Mouse (Mus musculus) ES-E14 (cell line): Measurements from ENCODE around the gene Eepd1.

Experiments used
- CHD2 ChIP-seq: IDR thresholded peaks from 2 replicates; pipeline ENCODE4 v1.6.1; 2014; ENCODE audit warnings: mild to moderate bottlenecking, low read depth, low read length, inconsistent platforms
- HCFC1 ChIP-seq: IDR thresholded peaks from 2 replicates; pipeline ENCODE4 v1.6.1; 2012; ENCODE audit warnings: low read length, inconsistent platforms, borderline replicate concordance; ENCODE audit not compliant: insufficient read depth
- MAFK ChIP-seq: IDR thresholded peaks from 2 replicates; pipeline ENCODE4 v1.6.1; 2014; ENCODE audit warnings: mild to moderate bottlenecking, low read depth, low read length, inconsistent platforms; ENCODE audit not compliant: insufficient read depth
- ZNF384 ChIP-seq: IDR thresholded peaks from 2 replicates; pipeline ENCODE4 v1.6.1; 2012; ENCODE audit warnings: low read depth, low read length, inconsistent platforms

DNA sequence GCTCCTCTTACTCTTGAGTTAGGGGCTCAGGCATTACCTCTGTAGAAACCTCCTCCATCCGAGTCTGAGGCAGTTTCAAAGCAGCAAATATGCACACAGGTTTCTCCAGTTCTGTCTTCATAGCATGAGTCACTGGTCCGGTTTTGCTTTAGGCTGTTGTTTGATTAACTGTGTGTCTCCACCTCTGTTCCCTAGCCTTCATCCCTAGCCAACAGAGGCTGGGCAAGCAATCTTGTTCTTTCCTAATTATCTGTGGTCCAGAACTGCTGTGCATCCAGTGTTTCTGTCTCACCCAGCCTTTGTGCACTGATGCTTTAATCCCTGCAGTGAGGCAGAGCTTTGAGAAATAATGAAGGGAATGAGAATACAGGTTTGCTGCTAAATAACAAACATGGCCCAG is 90.0 kb downstream of the Eepd1 start:
- TF ChIP-seq CHD2 (no peak), HCFC1 (no peak), MAFK (no peak), ZNF384 (no peak)
